Comparison of ENCODE assay signal across 8 mouse cellular contexts in genomic region chr12:11267030-11267429, GRCm38 (mm10). TPM values are rescaled to one million over a fixed set of nuclear protein-coding genes. Genes with fewer than 3 reads are reported as not detected.
A peak's percentile ranks its signal among the peaks of the same experiment; 100 is the strongest.
DNase-seq lines count a peak whose midpoint lies in the region; ATAC-seq and TF ChIP-seq lines count a peak whose summit lies in the region.

No protein-coding gene starts in this region.

- TF ChIP-seq RAD21 in CH12.LX (IDR thresholded peaks at IDR 0.05; ENCODE audit: low read depth, low read length) = no peak

- peak overlapping the region; percentile 95 for H3K4me2 ChIP-seq in CH12.LX (ENCODE audit: insufficient read depth, low read depth, poor library complexity, severe bottlenecking)
- H3K4me2 ChIP-seq in embryonic facial prominence, embryonic 15.5 days (replicated peaks) = peak overlapping the region; percentile 65
- H3K4me2 ChIP-seq in kidney, embryonic 15.5 days = peak overlapping the region; percentile 92
- H3K4me2 ChIP-seq in midbrain, embryonic 16.5 days (ENCODE audit: low read length) = peak overlapping the region; percentile 90

- peak overlapping the region; percentile 93 for H3K9ac ChIP-seq in CH12.LX (ENCODE audit: insufficient read depth, low read depth)
- H3K9ac ChIP-seq in embryonic facial prominence, embryonic 15.5 days = peak overlapping the region; percentile 81
- H3K9ac ChIP-seq in kidney, embryonic 15.5 days = peak overlapping the region; percentile 89
- H3K9ac ChIP-seq in midbrain, embryonic 16.5 days (ENCODE audit: low read depth, low read length) = peak overlapping the region; percentile 94

- ATAC-seq in erythroblast, adult 5-6 weeks (replicated peaks; ENCODE audit: low FRiP score, poor library complexity, severe bottlenecking) = no peak
- ATAC-seq in embryonic facial prominence, embryonic 15.5 days (ENCODE audit: insufficient number of reproducible peaks, low FRiP score, low TSS enrichment, low read depth) = no peak
- ATAC-seq in kidney, embryonic 15.5 days (replicated peaks; ENCODE audit: low FRiP score) = no peak
- no peak for ATAC-seq in midbrain, embryonic 16.5 days

- H3K79me2 ChIP-seq in CH12.LX (replicated peaks; ENCODE audit: control insufficient read depth, extremely low read depth, insufficient read depth, poor library complexity, severe bottlenecking) = peaks cover 52% of the 10 kb centered on the region

- dilution Hi-C loops in CH12.LX (cut with MboI; ENCODE audit: extremely low pct_ligation_motif_present, extremely low pct_unique_long_range_greater_than_20kb, low sequenced_read_pairs) = no loop called here

- TF ChIP-seq EP300 in CH12.LX (IDR thresholded peaks at IDR 0.05; ENCODE audit: low read length) = no peak

- peaks cover 44% of the 10 kb centered on the region for H3K4me1 ChIP-seq in erythroblast, embryonic 14.5 days (ENCODE audit: control insufficient read depth)
- H3K4me1 ChIP-seq in CH12.LX (ENCODE audit: control insufficient read depth in 1 of 2, insufficient read depth in 2 of 2) = peaks cover 0 to 33% of the 10 kb centered on the region in 2 experiments; a peak in 2 of 4 replicates
- H3K4me1 ChIP-seq in embryonic facial prominence, embryonic 15.5 days = peaks cover 23% of the 10 kb centered on the region
- H3K4me1 ChIP-seq in kidney, embryonic 15.5 days = peaks cover 27% of the 10 kb centered on the region
- H3K4me1 ChIP-seq in midbrain, embryonic 16.5 days (ENCODE audit: control insufficient read depth, insufficient read depth, low read length) = peaks cover 30% of the 10 kb centered on the region

- H3K27ac ChIP-seq in CH12.LX (ENCODE audit: insufficient read depth, low read depth) = no peak overlapping the region; the same call in 1 of the 2 replicates
- H3K27ac ChIP-seq in embryonic facial prominence, embryonic 15.5 days (replicated peaks) = no peak overlapping the region
- peak overlapping the region; percentile 90 for H3K27ac ChIP-seq in kidney, embryonic 15.5 days
- H3K27ac ChIP-seq in midbrain, embryonic 16.5 days (ENCODE audit: low read length) = no peak overlapping the region

- no peaks in the 10 kb centered on the region for H3K27me3 ChIP-seq in erythroblast, embryonic 14.5 days (ENCODE audit: control insufficient read depth)
- H3K27me3 ChIP-seq in CH12.LX (replicated peaks) = no peaks in the 10 kb centered on the region
- H3K27me3 ChIP-seq in embryonic facial prominence, embryonic 15.5 days = no peaks in the 10 kb centered on the region
- no peaks in the 10 kb centered on the region for H3K27me3 ChIP-seq in kidney, embryonic 15.5 days
- no peaks in the 10 kb centered on the region for H3K27me3 ChIP-seq in midbrain, embryonic 16.5 days (ENCODE audit: control insufficient read depth, insufficient read depth, low read depth, low read length)

- TF ChIP-seq POLR2A in CH12.LX (IDR thresholded peaks at IDR 0.05; ENCODE audit: low read depth, low read length) = no peak

- H3K36me3 ChIP-seq in erythroblast, embryonic 14.5 days (ENCODE audit: control insufficient read depth) = peaks cover 39% of the 10 kb centered on the region
- H3K36me3 ChIP-seq in CH12.LX (replicated peaks in 1 of 2; ENCODE audit: control insufficient read depth in 1 of 2, insufficient read depth in 1 of 2, low read length in 1 of 2) = peaks cover 0 to 6% of the 10 kb centered on the region in 2 experiments
- H3K36me3 ChIP-seq in embryonic facial prominence, embryonic 15.5 days = no peaks in the 10 kb centered on the region
- H3K36me3 ChIP-seq in kidney, embryonic 15.5 days = no peaks in the 10 kb centered on the region
- H3K36me3 ChIP-seq in midbrain, embryonic 16.5 days (ENCODE audit: control insufficient read depth, insufficient read depth, low read length) = no peaks in the 10 kb centered on the region

- DNase-seq in CH12.LX (ENCODE audit: extremely low read depth) = peak; percentile 21
- DNase-seq in frontal cortex, postnatal 10 days (ENCODE audit: low spot score in 2 of 2) = no peak
- no peak for DNase-seq in left cerebral cortex, postnatal 14 days (ENCODE audit: low spot score in 2 of 2)

- intact Hi-C loops in left cerebral cortex, postnatal 14 days (cut with DNase I) = loop anchor here (5.0 kb wide), 1 partner anchor 70 kb away; no protein-coding TSS in a partner anchor

- no peak for TF ChIP-seq CTCF in CH12.LX (conservative IDR thresholded peaks at IDR 0.05 in 1 of 2, IDR thresholded peaks at IDR 0.05 in 1 of 2; ENCODE audit: low read depth in 2 of 2, low read length in 2 of 2)

- no peaks in the 10 kb centered on the region for H3K9me3 ChIP-seq in erythroblast, embryonic 14.5 days (ENCODE audit: control insufficient read depth, low read length)
- no peaks in the 10 kb centered on the region for H3K9me3 ChIP-seq in CH12.LX (replicated peaks; ENCODE audit: low read length)
- H3K9me3 ChIP-seq in embryonic facial prominence, embryonic 15.5 days (replicated peaks) = no peaks in the 10 kb centered on the region
- no peaks in the 10 kb centered on the region for H3K9me3 ChIP-seq in kidney, embryonic 15.5 days (replicated peaks)
- H3K9me3 ChIP-seq in midbrain, embryonic 16.5 days (replicated peaks; ENCODE audit: control insufficient read depth, low read length, poor library complexity, severe bottlenecking) = no peaks in the 10 kb centered on the region

- in situ Hi-C loops in CH12.LX (cut with MboI; ENCODE audit: low pct_ligation_motif_present, low pct_unique_long_range_greater_than_20kb, low sequenced_read_pairs) = loop anchor here (10.0 kb wide), 1 partner anchor 62 kb away; the partner anchor contains the start of gene Msgn1

- 4% methylated on average over 4 of the region's 4 CpGs for WGBS in embryonic facial prominence, embryonic 15.5 days
- under 1% methylated on average over 4 of the region's 4 CpGs for WGBS in kidney, embryonic 15.5 days
- 6% methylated on average over 4 of the region's 4 CpGs for WGBS in midbrain, embryonic 16.5 days

- H3K4me3 ChIP-seq in erythroblast, embryonic 14.5 days (replicated peaks) = peak overlapping the region; percentile 98
- H3K4me3 ChIP-seq in CH12.LX (replicated peaks in 1 of 3; ENCODE audit: low read depth in 2 of 3, low read length in 2 of 3, poor library complexity in 1 of 3) = peak overlapping the region; percentile 88 to 98 (median 89)
- H3K4me3 ChIP-seq in embryonic facial prominence, embryonic 15.5 days (replicated peaks) = peak overlapping the region; percentile 91
- peak overlapping the region; percentile 83 for H3K4me3 ChIP-seq in kidney, embryonic 15.5 days (replicated peaks)
- H3K4me3 ChIP-seq in midbrain, embryonic 16.5 days (ENCODE audit: low read depth, low read length) = peak overlapping the region; percentile 92

TF ChIP-seq in CH12.LX, 34 proteins besides CTCF, POLR2A, EP300 and RAD21 (continues in another document):
- TF ChIP-seq IRF4 (IDR thresholded peaks at IDR 0.05; ENCODE audit: low read depth, low read length) = no peak
- no peak for TF ChIP-seq ELF1 (IDR thresholded peaks at IDR 0.05; ENCODE audit: low read depth, low read length)
- TF ChIP-seq MXI1 (IDR thresholded peaks at IDR 0.05; ENCODE audit: low read depth, low read length) = no peak
- no peak for TF ChIP-seq NRF1 (IDR thresholded peaks at IDR 0.05; ENCODE audit: low read depth, low read length)
- no peak for TF ChIP-seq SMC3 (IDR thresholded peaks at IDR 0.05; ENCODE audit: low read depth, low read length)
- TF ChIP-seq JUND (conservative IDR thresholded peaks at IDR 0.05; ENCODE audit: low read depth, low read length) = no peak
- no peak for TF ChIP-seq JUN (IDR thresholded peaks at IDR 0.05; ENCODE audit: insufficient read depth, low read depth, low read length)
- no peak for TF ChIP-seq MAZ (IDR thresholded peaks at IDR 0.05; ENCODE audit: low read depth, low read length)
- TF ChIP-seq RCOR1 (conservative IDR thresholded peaks at IDR 0.05; ENCODE audit: low read depth, low read length) = no peak
- no peak for TF ChIP-seq MAFK (IDR thresholded peaks at IDR 0.05; ENCODE audit: insufficient replicate concordance, low read length)

RNA-seq across cellular contexts. Expression of gene Smc6, which starts 1.3 kb away (rescaled TPM):
- polyA plus RNA-seq in erythroblast, embryonic 14.5 days (2012) = 3.6 and 4.8 TPM in 2 replicates
- total RNA-seq in erythroblast, adult 5-6 weeks (2015; ENCODE audit: low replicate concordance) = 24.9 and 92.4 TPM in 2 replicates
- total RNA-seq in erythroblast, adult 5-6 weeks (2017; ENCODE audit: low replicate concordance) = 69.2 and 192 TPM in 2 replicates
- total RNA-seq in CH12.LX (2012; rRNA removed) (48.9 and 50.1 TPM in 2 replicates), CH12.LX (2014; rRNA removed) (47.9 and 55.8 TPM in 2 replicates)
- polyA plus RNA-seq in CH12.LX (2012; ENCODE audit: insufficient read length, low read depth) = 62.9 and 84.4 TPM in 2 replicates
- polyA plus RNA-seq in embryonic facial prominence, embryonic 15.5 days (2015; fragmentation: Nextera tagmentation; extraction: Ambion mirVana) = 148 and 172 TPM in 2 replicates
- 142 and 147 TPM in 2 replicates for polyA plus RNA-seq in kidney, embryonic 15.5 days (2015; fragmentation: Nextera tagmentation; extraction: Ambion mirVana)
- 97.1 and 111 TPM in 2 replicates for polyA plus RNA-seq in midbrain, embryonic 16.5 days (2015; fragmentation: Nextera tagmentation; extraction: Ambion mirVana)
- total RNA-seq in left cerebral cortex, postnatal 14 days (2021) = 10 to 100 TPM; 28.5 to 33.5 TPM

RNA-seq across cellular contexts. Expression of gene Gen1, which starts 1.4 kb away (rescaled TPM):
- polyA plus RNA-seq in erythroblast, embryonic 14.5 days (2012) = 0.87 and 1.1 TPM in 2 replicates
- 16.5 and 17.9 TPM in 2 replicates for total RNA-seq in erythroblast, adult 5-6 weeks (2015; ENCODE audit: low replicate concordance)
- total RNA-seq in erythroblast, adult 5-6 weeks (2017; ENCODE audit: low replicate concordance) = 38.1 and 55.8 TPM in 2 replicates
- total RNA-seq in CH12.LX (2012; rRNA removed) = 13.2 and 16.8 TPM in 2 replicates
- 14.4 and 14.8 TPM in 2 replicates for total RNA-seq in CH12.LX (2014; rRNA removed)
- polyA plus RNA-seq in CH12.LX (2012; ENCODE audit: insufficient read length, low read depth) = 14.3 and 15.3 TPM in 2 replicates
- polyA plus RNA-seq in embryonic facial prominence, embryonic 15.5 days (2015; fragmentation: Nextera tagmentation; extraction: Ambion mirVana) = 5.8 and 6.4 TPM in 2 replicates
- polyA plus RNA-seq in kidney, embryonic 15.5 days (2015; fragmentation: Nextera tagmentation; extraction: Ambion mirVana) = 9.6 and 11.4 TPM in 2 replicates
- polyA plus RNA-seq in midbrain, embryonic 16.5 days (2015; fragmentation: Nextera tagmentation; extraction: Ambion mirVana) = 1.2 and 1.6 TPM in 2 replicates
- total RNA-seq in left cerebral cortex, postnatal 14 days (2021) = 1 to 10 TPM; 1.3 to 3.7 TPM

RNA-seq across cellular contexts. Expression of gene Msgn1, which starts 58.3 kb away (rescaled TPM):
- polyA plus RNA-seq in erythroblast, embryonic 14.5 days (2012) = not detected in 2 replicates
- not detected in 2 replicates for total RNA-seq in erythroblast, adult 5-6 weeks (2015; ENCODE audit: low replicate concordance)
- not detected in 2 replicates for total RNA-seq in erythroblast, adult 5-6 weeks (2017; ENCODE audit: low replicate concordance)
- total RNA-seq in CH12.LX (2012; rRNA removed) (not detected in 2 replicates), CH12.LX (2014; rRNA removed) (not detected in 2 replicates)
- polyA plus RNA-seq in CH12.LX (2012; ENCODE audit: insufficient read length, low read depth) = not detected in 2 replicates
- polyA plus RNA-seq in embryonic facial prominence, embryonic 15.5 days (2015; fragmentation: Nextera tagmentation; extraction: Ambion mirVana) = not detected in 2 replicates
- polyA plus RNA-seq in kidney, embryonic 15.5 days (2015; fragmentation: Nextera tagmentation; extraction: Ambion mirVana) = not detected in 2 replicates
- polyA plus RNA-seq in midbrain, embryonic 16.5 days (2015; fragmentation: Nextera tagmentation; extraction: Ambion mirVana) = not detected in 2 replicates
- not detected for total RNA-seq in left cerebral cortex, postnatal 14 days (2021)

Comparison
In these comparisons a context has a peak if more than half of its experiments do, and no peak if none do; other contexts are left out.
1. RNA of gene Smc6, which starts 1.3 kb away (polyA plus RNA-seq): 148 to 172 TPM in embryonic facial prominence, embryonic 15.5 days, 142 to 147 TPM in kidney, embryonic 15.5 days, 97.1 to 111 TPM in midbrain, embryonic 16.5 days and 62.9 to 84.4 TPM in CH12.LX; 3.6 to 4.8 TPM in erythroblast, embryonic 14.5 days; every median in the first group is over 10 times any median in the second.
2. Peak in every context shown above with its lines, with median percentiles within 50 percentile points of each other: H3K4me3 ChIP-seq, H3K4me2 ChIP-seq and H3K9ac ChIP-seq.